Mouse (Mus musculus) liver, embryonic 14.5 days (tissue): ENCODE measurements around the gene Usp5.

Source experiments
- CTCF ChIP-seq: IDR thresholded peaks from 2 replicates; pipeline ENCODE4 v1.5.1; 2016; ENCODE audit warnings: antibody characterized with exemption, low read depth, control low read depth
- EP300 ChIP-seq: IDR thresholded peaks from 2 replicates; pipeline ENCODE4 v1.6.1; 2016; ENCODE audit warnings: antibody characterized with exemption, low read depth

DNA sequence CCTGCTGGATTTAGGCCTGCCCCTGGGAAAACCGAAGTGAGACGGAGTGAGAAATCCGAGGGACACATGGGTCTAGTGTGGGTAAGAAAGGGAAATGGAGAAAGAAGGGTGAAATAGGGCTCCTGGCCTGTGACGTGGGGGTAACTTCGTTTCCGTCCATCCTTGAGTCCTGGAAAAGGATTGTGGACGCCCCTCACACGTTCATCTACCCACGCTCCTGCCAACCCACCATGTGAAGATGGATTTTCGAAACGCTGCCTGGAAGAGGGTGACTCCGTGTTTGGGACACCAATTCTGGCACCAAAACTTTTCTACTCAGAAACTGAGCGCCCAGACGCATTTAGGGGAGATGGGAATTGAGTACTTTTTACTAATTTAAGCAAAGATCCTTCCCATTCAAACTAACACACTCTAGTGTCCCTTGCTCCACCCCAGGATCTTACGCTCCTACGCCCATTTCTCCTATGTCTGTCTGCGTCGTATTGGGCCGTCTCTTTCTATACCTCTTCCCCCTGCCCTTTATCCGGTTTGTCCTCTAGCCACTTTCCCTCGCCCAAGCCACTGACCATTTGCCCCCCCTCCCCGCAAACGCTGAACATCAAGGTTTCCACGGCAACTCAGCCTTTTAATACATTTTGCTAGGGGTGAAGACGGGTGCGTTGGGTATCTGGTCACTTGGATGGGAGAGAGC is 28.7 kb upstream of the Usp5 start:
- TF ChIP-seq CTCF, result no peak
- TF ChIP-seq EP300, result no peak
